Mouse (Mus musculus): ENCODE results near the gene Slc8a3.

Gene Slc8a3

GRCm38 (mm10) chr12:81241096-81241495 is 91.9 kb downstream of the Slc8a3 start:
- no peak for DNase-seq (ENCODE audit: inconsistent age in 2 of 2, low spot score in 1 of 2)

DNA sequence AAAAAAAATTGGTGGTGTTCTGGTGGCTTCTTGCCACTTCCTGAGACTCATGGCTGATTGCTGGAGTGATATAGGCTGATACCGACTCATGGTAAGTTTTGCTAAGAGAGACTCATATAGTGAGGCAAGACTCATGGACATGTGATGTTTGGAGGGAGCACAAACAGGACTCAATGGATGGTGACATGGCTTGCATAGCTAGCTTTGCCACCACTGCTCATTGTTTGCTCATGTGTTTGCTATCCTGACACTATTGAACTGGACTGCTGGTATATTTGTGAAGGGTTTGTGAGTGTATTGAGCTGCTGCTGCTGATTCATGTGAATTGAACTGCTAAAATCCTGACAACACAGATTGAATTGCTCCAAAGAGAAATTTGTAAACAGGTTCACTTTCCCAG is 95.8 kb downstream of the Slc8a3 start:
- DNase-seq (ENCODE audit: inconsistent age in 2 of 2, low spot score in 1 of 2) = no peak

- peak; percentile 46 to 78 for DNase-seq (ENCODE audit: inconsistent age in 2 of 2, low spot score in 1 of 2)
Measured at GRCm38 (mm10) chr12:81235456-81236330, 97.3 kb downstream of the Slc8a3 start.

- DNase-seq (ENCODE audit: inconsistent age in 2 of 2, low spot score in 1 of 2) = no peak
Measured at GRCm38 (mm10) chr12:81233746-81234380, 99.1 kb downstream of the Slc8a3 start.

- DNase-seq (ENCODE audit: inconsistent age in 2 of 2, low spot score in 1 of 2) = no peak
Measured at GRCm38 (mm10) chr12:81227767-81228460, 105.1 kb downstream of the Slc8a3 start.

DNA sequence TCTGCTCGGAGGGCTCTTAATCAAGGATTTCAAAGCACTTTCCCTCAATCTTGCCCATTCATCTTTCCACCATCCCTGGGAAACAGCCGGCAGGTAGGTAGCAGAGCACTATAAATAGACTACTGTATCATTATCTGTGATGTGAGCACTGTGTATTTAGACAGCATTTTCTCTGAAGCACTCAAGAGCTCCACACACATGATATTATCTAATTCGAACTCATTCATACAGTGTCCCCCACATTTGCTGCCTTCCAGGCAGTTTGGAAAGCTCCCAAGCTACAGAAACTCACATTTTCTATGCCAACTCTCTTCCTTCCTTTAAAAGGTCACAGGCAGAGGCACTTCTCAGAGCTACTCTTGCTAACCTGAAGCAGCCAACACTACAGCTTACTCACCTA is 106.4 kb downstream of the Slc8a3 start:
- DNase-seq (ENCODE audit: inconsistent age in 2 of 2, low spot score in 1 of 2) = no peak

DNA sequence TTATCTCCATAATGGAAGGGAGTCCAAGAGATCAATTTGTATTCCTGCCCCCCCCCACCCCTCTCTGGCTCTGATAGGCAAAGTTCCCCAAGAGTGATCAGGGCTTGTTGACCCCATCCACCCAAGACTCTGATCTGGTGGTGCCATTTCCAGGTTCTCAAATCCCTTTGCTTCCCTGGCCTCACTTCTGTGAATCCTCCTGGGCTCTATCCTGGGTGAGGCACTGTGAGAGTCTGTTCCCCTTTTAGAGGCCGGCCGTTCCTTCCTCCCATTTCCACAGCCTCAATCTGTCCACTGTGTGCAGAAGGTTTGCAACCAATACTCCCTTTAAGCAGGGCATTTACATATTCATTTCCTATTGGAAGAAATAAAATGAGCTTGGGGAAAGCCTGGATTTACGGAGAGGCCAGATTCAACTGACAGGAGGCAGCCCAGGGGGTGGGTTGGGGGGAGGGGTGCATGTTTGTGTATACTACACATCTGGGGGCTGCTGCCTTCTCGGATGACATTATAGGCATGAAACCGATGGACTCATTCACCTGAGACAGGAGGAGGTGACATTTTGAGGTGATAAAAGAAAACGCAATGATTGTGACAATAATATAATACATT is 106.9 kb downstream of the Slc8a3 start:
- no peak for DNase-seq (ENCODE audit: inconsistent age in 2 of 2, low spot score in 1 of 2)

- no peak for DNase-seq (ENCODE audit: inconsistent age in 2 of 2, low spot score in 1 of 2)
Measured at GRCm38 (mm10) chr12:81224843-81225242, 108.1 kb downstream of the Slc8a3 start.

DNA sequence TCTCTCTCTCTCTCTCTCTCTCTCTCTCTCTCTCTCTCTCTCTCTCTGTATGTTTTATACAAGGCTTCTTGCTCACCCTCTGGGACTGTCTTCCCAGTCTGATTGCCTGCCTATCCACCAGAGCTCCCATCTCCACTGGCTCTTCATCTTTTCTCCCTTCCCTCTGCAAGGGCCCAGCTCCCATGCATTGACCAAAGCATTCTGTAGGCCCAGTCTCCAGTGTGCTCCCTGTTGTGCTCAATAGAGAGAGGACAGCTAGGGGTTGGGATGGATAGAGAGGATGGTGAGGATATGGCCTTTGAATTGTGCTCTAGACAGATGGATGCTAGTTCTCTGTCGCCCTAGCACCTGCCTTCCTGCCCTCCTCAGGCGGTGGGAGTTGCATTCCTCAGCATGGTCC is 109.7 kb downstream of the Slc8a3 start:
- no peak for DNase-seq (ENCODE audit: inconsistent age in 2 of 2, low spot score in 1 of 2)

DNA sequence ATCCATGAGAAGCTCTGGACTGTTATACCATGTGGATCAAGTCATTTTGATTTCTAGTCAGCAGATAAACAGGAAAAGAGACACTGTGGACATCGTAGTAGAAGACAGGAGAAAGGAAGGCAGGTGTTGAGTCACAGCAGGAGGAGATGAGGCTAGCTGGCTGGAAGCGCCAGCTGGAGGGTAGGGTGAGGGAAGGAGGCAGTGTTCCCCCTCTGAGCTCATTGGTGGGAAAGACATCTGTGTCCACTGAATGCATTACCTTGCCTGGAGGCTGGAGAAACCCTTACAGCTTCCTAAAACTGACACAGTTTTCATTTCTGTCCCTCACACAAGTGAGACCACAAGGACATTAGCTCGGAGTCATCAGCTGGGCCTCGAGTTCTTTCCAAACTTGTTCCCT is 113.6 kb downstream of the Slc8a3 start:
- DNase-seq (ENCODE audit: inconsistent age in 2 of 2, low spot score in 1 of 2) = no peak

GRCm38 (mm10) chr12:81208559-81208958 is 124.4 kb downstream of the Slc8a3 start:
- no peak for DNase-seq (ENCODE audit: inconsistent age in 2 of 2, low spot score in 1 of 2)

- peak in 1 of 2 experiments; percentile 79 for DNase-seq (ENCODE audit: inconsistent age in 2 of 2, low spot score in 1 of 2)
Measured at GRCm38 (mm10) chr12:81205619-81206560, 127.1 kb downstream of the Slc8a3 start.

- DNase-seq (ENCODE audit: inconsistent age in 2 of 2, low spot score in 1 of 2) = peak in 1 of 2 experiments; percentile 67
Measured at GRCm38 (mm10) chr12:81203226-81203625, 129.8 kb downstream of the Slc8a3 start.

- peak; percentile 81 to 92 for DNase-seq (ENCODE audit: inconsistent age in 2 of 2, low spot score in 1 of 2)
Measured at GRCm38 (mm10) chr12:81199280-81199955, 133.6 kb downstream of the Slc8a3 start.

GRCm38 (mm10) chr12:81197468-81198075 is 135.4 kb downstream of the Slc8a3 start:
- DNase-seq (ENCODE audit: inconsistent age in 2 of 2, low spot score in 1 of 2) = no peak

DNA sequence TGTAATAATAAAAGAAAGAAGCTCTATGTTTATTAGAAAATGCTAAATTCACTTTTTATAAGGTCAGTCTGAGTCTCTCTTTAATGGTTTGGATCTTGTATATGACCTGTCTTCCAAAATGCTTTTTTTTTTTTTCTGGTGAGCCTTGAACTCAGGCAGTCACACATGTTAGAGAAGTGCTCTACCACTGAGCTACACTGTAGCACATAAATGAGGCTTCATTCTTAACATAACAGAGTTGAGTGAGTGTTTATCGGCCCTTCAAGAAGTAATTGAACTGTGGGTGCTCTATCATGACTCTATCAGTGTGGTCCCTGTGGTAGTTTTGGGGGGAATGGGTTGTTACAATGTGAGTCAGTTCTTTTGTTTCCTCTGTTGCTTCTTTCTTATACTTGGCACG is 139.0 kb downstream of the Slc8a3 start:
- DNase-seq (ENCODE audit: inconsistent age in 2 of 2, low spot score in 1 of 2) = no peak

DNA sequence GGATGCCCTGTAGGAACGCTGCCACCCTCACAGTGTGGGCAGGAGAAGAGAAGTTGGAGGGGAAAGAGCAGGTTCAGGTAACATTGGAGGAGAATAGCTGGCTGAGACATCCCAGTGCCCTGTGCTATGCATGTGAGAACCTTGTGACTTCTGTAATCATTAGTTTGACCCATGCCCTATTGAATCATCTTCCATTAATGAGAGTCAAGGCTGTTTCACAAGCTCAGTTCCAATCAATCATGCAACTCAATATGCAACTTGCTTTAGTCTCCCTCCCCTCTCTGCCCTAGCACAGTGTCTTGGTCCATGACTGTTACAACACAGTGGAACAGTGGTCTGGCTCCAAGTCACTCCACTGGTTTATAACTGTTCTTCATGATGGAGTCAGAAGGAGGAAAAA is 143.3 kb downstream of the Slc8a3 start:
- peak; percentile 44 to 82 for DNase-seq (ENCODE audit: inconsistent age in 2 of 2, low spot score in 1 of 2)

DNA sequence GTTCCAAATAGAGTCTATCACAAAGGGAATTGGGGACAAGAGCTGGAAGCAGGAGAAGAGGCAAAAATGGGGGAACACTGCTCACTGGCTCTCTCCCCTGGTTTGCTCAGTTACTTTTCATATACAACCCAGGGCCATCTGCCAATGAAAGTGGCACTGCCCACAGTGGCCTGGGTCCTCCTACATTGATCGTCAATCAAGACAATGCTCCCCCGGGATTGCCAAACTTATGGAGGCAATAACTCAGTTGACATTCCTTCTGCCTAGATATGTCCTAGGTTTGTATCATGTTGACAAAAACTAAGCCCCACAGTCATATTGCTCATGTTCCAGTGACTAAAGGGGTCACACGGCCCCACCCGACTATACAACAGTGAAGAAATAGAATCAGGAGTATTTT is 144.0 kb downstream of the Slc8a3 start:
- DNase-seq (ENCODE audit: inconsistent age in 2 of 2, low spot score in 1 of 2) = peak in 1 of 2 experiments; percentile 40

- DNase-seq (ENCODE audit: inconsistent age in 2 of 2, low spot score in 1 of 2) = peak in 1 of 2 experiments; percentile 41
Measured at GRCm38 (mm10) chr12:81188423-81188822, 144.6 kb downstream of the Slc8a3 start.

Data from adrenal gland, adult (tissue).